Mouse (Mus musculus) thymus, adult 2 months (tissue): ENCODE data around the gene Dnm3.

Source experiments
- CTCF ChIP-seq: fragments of 200-500 bp; IDR thresholded peaks from 2 replicates; pipeline ENCODE4 v1.5.1; 2012; ENCODE audit warnings: mild to moderate bottlenecking, control low read depth, low read length, moderate library complexity, borderline replicate concordance; ENCODE audit not compliant: control insufficient read depth, poor library complexity, insufficient read depth; ENCODE audit errors: extremely low read depth
- POLR2A ChIP-seq: fragments of 200-500 bp; IDR thresholded peaks from 2 replicates; pipeline ENCODE4 v1.6.1; 2012; ENCODE audit warnings: mild to moderate bottlenecking, low read length, control low read depth, moderate library complexity; ENCODE audit not compliant: control insufficient read depth, poor library complexity, insufficient read depth; ENCODE audit errors: extremely low read depth

DNA sequence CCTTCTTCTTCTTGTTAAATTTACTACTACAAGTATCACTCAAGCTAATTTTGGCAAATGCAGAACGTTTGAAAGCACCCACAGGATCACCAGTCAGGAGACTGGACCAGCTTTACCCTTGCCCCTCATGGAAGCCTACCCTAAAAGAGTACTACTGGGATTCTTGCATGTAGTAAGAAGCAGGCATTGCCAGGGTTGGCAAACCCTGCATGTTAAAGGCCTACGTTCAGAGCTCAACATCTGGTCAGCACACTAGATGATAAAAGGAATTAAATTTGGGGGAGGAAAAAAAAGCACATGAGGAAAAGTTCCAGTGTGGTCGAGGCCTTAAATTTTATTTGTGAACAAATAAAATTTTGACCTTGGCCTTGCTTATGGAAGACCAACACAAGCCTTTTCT, 239.2 kb downstream of the Dnm3 start:
- no peak for TF ChIP-seq CTCF
- no peak for TF ChIP-seq POLR2A
